Mouse (Mus musculus) hindbrain, embryonic 15.5 days (tissue): Measurements from ENCODE around the gene Egfl8. TPM values are rescaled to one million over a fixed set of nuclear protein-coding genes. Genes with fewer than 3 reads are reported as not detected.
A peak's percentile ranks its signal among the peaks of the same experiment; 100 is the strongest.

Source experiments
- ATAC-seq: fragments of 200-750 bp; cut with Nextera tagmentation; 2 replicates; pipeline ENCODE4 v1.8.0; 2017; ENCODE audit warnings: low read depth, moderate number of reproducible peaks, moderate TSS enrichment; ENCODE audit not compliant: low FRiP score
- H3K27ac ChIP-seq: fragments of 300-500 bp; sonication (generic); replicated peaks from 2 replicates; pipeline ENCODE4 v1.5.1; 2015; ENCODE audit warnings: mild to moderate bottlenecking, inconsistent platforms
- H3K27me3 ChIP-seq: fragments of 300-500 bp; sonication (generic); 2 replicates; pipeline ENCODE4 v1.6.1; 2015; ENCODE audit warnings: control low read depth, inconsistent platforms
- H3K36me3 ChIP-seq: fragments of 300-500 bp; sonication (generic); 2 replicates; pipeline ENCODE4 v1.6.1; 2015; ENCODE audit warnings: control low read depth, inconsistent platforms
- H3K4me1 ChIP-seq: fragments of 300-500 bp; sonication (generic); replicated peaks from 2 replicates; pipeline ENCODE4 v1.6.1; 2015; ENCODE audit warnings: control low read depth, inconsistent platforms
- H3K4me2 ChIP-seq: fragments of 300-500 bp; sonication (generic); 2 replicates; pipeline ENCODE4 v1.6.1; 2015; ENCODE audit warnings: moderate library complexity, mild to moderate bottlenecking, inconsistent platforms
- H3K4me3 ChIP-seq: fragments of 300-500 bp; sonication (generic); 2 replicates; pipeline ENCODE4 v1.5.1; 2015; ENCODE audit warnings: mild to moderate bottlenecking, inconsistent platforms
- H3K9ac ChIP-seq: fragments of 300-500 bp; sonication (generic); 2 replicates; pipeline ENCODE4 v1.6.1; 2015; ENCODE audit warnings: inconsistent platforms
- H3K9me3 ChIP-seq: fragments of 300-500 bp; sonication (generic); 2 replicates; pipeline ENCODE4 v1.6.1; 2016; ENCODE audit warnings: control low read depth, inconsistent platforms
- WGBS: fragments of 180-500 bp; shearing (Covaris S2); methylation state at CpG from one replicate; pipeline ENCODE4 v1.1.7; 2015; 5-methylcytosine and 5-hydroxymethylcytosine counted together
- polyA plus RNA-seq: library from polyadenylated mRNA; unstranded; fragments of >200 nt; fragmentation: Nextera tagmentation; extraction: Ambion mirVana; gene quantifications from 2 replicates; pipeline ENCODE4 v1.2.1, GENCODE M21; 2015

Gene Egfl8
- polyA plus RNA-seq, 1 experiment from 2014 or later: 10.1 TPM

DNA sequence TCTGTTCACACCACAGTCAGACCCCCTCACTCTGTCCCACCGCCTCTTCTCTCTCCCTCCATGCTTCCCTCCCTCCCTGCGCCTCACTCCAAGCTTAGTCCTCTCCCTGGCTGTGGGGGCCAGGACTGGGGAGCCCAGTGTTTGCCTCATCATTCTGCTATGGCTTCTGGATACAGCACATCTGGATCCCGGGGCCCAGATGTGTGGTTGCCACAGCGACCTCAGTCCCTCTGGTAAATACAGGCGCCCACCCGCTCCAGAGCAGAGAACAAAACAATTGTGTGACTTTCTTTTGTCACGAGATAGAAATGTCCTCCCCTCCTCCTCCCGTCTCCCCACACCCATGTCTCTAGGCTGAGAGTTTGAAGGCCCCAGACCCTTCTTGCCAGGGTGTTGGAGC is 40.9 kb upstream of the Egfl8 start:
- Histone ChIP-seq H3K27ac (no peak overlapping the region), H3K27me3 (peaks cover 16% of the 10 kb centered on the region), H3K4me2 (no peak overlapping the region), H3K4me1 (peaks cover 22% of the 10 kb centered on the region; the same call in 1 of the 2 replicates), H3K36me3 (peaks cover 26% of the 10 kb centered on the region), H3K9me3 (no peaks in the 10 kb centered on the region), H3K4me3 (no peak overlapping the region), H3K9ac (no peak overlapping the region)
- WGBS: 25% methylated on average over 8 of the region's 8 CpGs
- ATAC-seq: no peak

DNA sequence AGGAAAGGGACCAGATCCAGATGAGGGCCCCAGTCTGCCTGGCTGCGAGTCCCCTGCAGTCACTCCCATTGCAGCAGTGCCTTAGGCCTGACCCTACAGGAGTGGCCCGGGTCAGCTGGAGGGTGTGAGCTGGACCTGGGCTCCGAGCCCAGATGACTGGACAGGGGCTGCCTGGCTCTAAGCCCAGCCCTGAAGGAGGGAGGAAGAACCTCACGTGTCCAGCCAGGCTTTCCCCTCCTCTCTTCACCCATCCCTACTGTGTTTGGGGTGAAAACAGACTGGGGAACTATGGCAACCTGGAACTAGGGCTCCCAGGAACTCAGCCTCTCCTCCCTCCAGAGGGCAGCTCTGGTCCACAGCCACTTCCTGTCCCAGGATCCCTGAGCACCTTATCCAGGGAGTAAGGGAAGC is 39.8 kb upstream of the Egfl8 start:
- ATAC-seq: peak; percentile 65
- peaks cover 14% of the 10 kb centered on the region; the same call in 1 of the 2 replicates for H3K4me1 ChIP-seq
- no peak overlapping the region for H3K9ac ChIP-seq
- WGBS: 57% methylated on average over 4 of the region's 4 CpGs
- no peak overlapping the region for H3K4me2 ChIP-seq
- H3K27ac ChIP-seq: peak overlapping the region; percentile 18
- H3K4me3 ChIP-seq: no peak overlapping the region
- peaks cover 14% of the 10 kb centered on the region for H3K27me3 ChIP-seq
- H3K36me3 ChIP-seq: peaks cover 36% of the 10 kb centered on the region
- H3K9me3 ChIP-seq: no peaks in the 10 kb centered on the region

GRCm38 (mm10) chr17:34655160-34655559 is 39.4 kb upstream of the Egfl8 start:
- Histone ChIP-seq H3K4me3 (no peak overlapping the region), H3K36me3 (peaks cover 40% of the 10 kb centered on the region), H3K27ac (peak overlapping the region; percentile 15; the same call in 1 of the 2 replicates), H3K4me1 (peaks cover 14% of the 10 kb centered on the region; the same call in 1 of the 2 replicates), H3K27me3 (peaks cover 10% of the 10 kb centered on the region), H3K4me2 (no peak overlapping the region), H3K9ac (no peak overlapping the region), H3K9me3 (no peaks in the 10 kb centered on the region)
- 79% methylated on average over 7 of the region's 7 CpGs for WGBS
- no peak; the same call in 1 of the 2 replicates for ATAC-seq

DNA sequence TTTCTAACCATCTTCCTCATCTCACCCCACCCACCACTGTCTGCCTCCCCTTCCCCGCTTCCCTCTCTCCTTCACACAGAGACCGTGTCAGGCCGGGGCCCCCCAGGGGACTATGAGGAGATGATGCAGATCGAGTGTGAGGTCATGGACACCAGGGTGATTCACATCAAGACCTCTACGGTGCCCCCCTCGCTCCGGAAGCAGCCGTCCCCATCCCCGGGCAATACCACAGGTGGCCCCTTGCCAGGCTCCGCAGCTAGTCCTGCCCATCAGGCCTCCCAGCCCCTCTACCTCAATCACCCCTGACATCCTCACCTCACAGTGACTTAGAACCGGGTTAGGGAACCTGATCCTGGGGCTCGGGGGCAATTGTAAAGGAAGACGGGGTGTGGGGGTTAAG is 38.6 kb upstream of the Egfl8 start:
- H3K9me3 ChIP-seq: no peaks in the 10 kb centered on the region
- no peak overlapping the region for H3K4me2 ChIP-seq
- no peak for ATAC-seq
- H3K27me3 ChIP-seq: 0 out of 2 replicates have a peak, but pooled peaks cover 3% of the 10 kb centered on the region
- H3K36me3 ChIP-seq: peaks cover 48% of the 10 kb centered on the region
- peaks cover 14% of the 10 kb centered on the region; the same call in 1 of the 2 replicates for H3K4me1 ChIP-seq
- H3K4me3 ChIP-seq: no peak overlapping the region
- 95% methylated on average over 13 of the region's 13 CpGs for WGBS
- H3K27ac ChIP-seq: no peak overlapping the region
- no peak overlapping the region for H3K9ac ChIP-seq

- Histone ChIP-seq H3K4me3 (no peak overlapping the region), H3K4me1 (peaks cover 14% of the 10 kb centered on the region; the same call in 1 of the 2 replicates), H3K9ac (no peak overlapping the region), H3K36me3 (peaks cover 54% of the 10 kb centered on the region), H3K27me3 (no peaks in the 10 kb centered on the region), H3K27ac (no peak overlapping the region), H3K4me2 (no peak overlapping the region), H3K9me3 (no peaks in the 10 kb centered on the region)
- WGBS: 64% methylated on average over 9 of the region's 9 CpGs
- no peak for ATAC-seq
These were observed 38.0 kb upstream of the Egfl8 start for GRCm38 (mm10) chr17:34653746-34654285.

GRCm38 (mm10) chr17:34652985-34653384 is 37.2 kb upstream of the Egfl8 start:
- Histone ChIP-seq H3K9me3 (no peaks in the 10 kb centered on the region), H3K9ac (no peak overlapping the region), H3K4me2 (no peak overlapping the region), H3K4me3 (no peak overlapping the region), H3K36me3 (peaks cover 54% of the 10 kb centered on the region), H3K27me3 (no peaks in the 10 kb centered on the region), H3K27ac (no peak overlapping the region), H3K4me1 (peaks cover 20% of the 10 kb centered on the region)
- no peak for ATAC-seq
- 94% methylated on average over 8 of the region's 8 CpGs for WGBS

DNA sequence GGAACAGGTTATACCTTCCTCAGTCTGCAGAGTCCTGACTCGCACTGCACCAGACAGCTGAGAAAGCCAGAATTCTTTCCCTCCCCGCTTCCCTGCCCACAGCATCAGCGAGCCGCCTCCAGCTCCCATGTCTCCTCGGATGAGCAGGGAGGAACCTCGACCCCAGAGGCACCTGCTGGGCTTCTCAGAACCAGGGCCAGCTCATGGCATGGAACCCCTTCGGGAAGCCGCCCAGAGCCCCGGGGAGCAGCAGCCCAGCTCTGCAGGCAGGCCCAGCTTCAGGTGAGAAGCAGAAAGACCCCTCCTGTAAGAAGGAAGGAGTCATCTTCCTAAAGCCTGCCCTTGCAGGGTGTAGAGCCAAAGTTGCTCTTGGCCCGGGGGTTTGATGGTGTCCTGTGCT is 36.8 kb upstream of the Egfl8 start:
- no peak overlapping the region for H3K9ac ChIP-seq
- H3K27ac ChIP-seq: no peak overlapping the region
- H3K4me1 ChIP-seq: peaks cover 25% of the 10 kb centered on the region
- H3K27me3 ChIP-seq: no peaks in the 10 kb centered on the region
- H3K9me3 ChIP-seq: no peaks in the 10 kb centered on the region
- WGBS: 89% methylated on average over 10 of the region's 10 CpGs
- H3K4me3 ChIP-seq: no peak overlapping the region
- H3K36me3 ChIP-seq: peaks cover 54% of the 10 kb centered on the region
- ATAC-seq: no peak
- no peak overlapping the region for H3K4me2 ChIP-seq

GRCm38 (mm10) chr17:34651507-34652221 is 35.9 kb upstream of the Egfl8 start:
- H3K9me3 ChIP-seq: no peaks in the 10 kb centered on the region
- peaks cover 54% of the 10 kb centered on the region for H3K36me3 ChIP-seq
- H3K27me3 ChIP-seq: no peaks in the 10 kb centered on the region
- H3K4me1 ChIP-seq: peaks cover 27% of the 10 kb centered on the region
- H3K27ac ChIP-seq: no peak overlapping the region
- WGBS: 52% methylated on average over 19 of the region's 19 CpGs
- no peak overlapping the region for H3K4me3 ChIP-seq
- ATAC-seq: no peak
- no peak overlapping the region for H3K4me2 ChIP-seq
- no peak overlapping the region for H3K9ac ChIP-seq

DNA sequence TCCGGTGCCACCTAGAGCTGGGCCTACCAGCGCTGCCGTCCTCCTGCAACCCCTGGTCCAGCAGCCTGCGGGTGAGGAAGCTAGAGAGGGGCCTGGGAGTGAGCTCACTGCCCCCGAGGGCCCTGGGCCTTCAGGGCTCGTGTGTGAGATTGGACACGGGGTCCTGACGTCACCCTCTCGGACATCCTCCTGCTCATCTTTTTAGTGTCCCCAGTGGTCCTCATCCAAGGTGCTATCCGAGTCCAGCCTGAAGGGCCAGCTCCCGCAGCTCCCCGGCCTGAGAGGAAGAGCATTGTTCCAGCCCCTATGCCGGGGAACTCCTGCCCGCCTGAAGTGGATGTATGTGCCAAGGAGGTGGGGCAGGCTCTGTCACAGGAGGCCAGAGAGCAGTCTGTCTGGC is 35.0 kb upstream of the Egfl8 start:
- Histone ChIP-seq H3K27me3 (no peaks in the 10 kb centered on the region), H3K4me3 (no peak overlapping the region), H3K4me2 (no peak overlapping the region), H3K4me1 (peaks cover 30% of the 10 kb centered on the region), H3K9me3 (no peaks in the 10 kb centered on the region), H3K9ac (no peak overlapping the region), H3K27ac (no peak overlapping the region), H3K36me3 (peaks cover 54% of the 10 kb centered on the region)
- 93% methylated on average over 14 of the region's 14 CpGs for WGBS
- ATAC-seq: no peak

GRCm38 (mm10) chr17:34649106-34649864 is 33.5 kb upstream of the Egfl8 start:
- Histone ChIP-seq H3K27me3 (no peaks in the 10 kb centered on the region), H3K9me3 (no peaks in the 10 kb centered on the region), H3K4me2 (no peak overlapping the region), H3K4me1 (peaks cover 31% of the 10 kb centered on the region), H3K4me3 (no peak overlapping the region), H3K36me3 (peaks cover 54% of the 10 kb centered on the region), H3K27ac (no peak overlapping the region), H3K9ac (no peak overlapping the region)
- 88% methylated on average over 18 of the region's 18 CpGs for WGBS
- no peak for ATAC-seq

DNA sequence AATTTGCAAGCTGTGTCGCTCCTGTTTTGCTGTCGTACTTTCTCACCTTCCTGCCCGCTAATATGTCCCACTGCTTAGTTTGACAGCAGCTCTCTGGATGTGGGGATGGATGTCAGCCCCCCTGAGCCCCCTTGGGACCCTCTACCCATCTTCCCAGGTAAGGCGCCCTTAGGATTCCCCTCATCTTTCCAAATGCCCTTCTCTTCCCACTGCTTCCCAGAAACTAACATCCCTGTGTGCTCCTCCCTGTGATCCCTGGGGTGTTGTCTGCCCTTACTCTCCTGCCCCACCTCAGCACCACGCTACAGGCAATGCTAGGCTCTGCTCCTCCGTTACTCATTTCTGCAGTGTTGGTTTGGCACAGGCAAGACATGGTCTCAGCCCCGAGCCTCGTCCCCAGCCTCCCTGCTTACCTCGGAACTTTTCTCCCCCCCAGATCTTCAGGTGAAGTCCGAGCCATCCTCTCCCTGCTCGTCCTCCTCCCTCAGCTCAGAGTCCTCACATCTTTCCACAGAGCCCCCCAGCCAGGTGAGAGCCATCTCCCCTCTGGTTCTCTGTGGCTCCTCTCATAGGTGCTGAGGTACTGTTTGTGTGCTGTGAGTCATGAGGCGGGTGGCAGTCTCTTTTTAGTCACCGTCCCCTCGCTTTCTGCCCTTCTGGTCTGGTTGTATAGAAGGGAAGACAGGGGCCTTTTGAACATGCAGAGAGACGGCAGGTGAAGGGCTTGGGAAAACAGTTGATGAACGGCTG is 32.5 kb upstream of the Egfl8 start:
- 88% methylated on average over 16 of the region's 16 CpGs for WGBS
- Histone ChIP-seq H3K9ac (no peak overlapping the region), H3K4me3 (peak overlapping the region; percentile 100), H3K9me3 (no peaks in the 10 kb centered on the region), H3K4me1 (peaks cover 31% of the 10 kb centered on the region), H3K27ac (no peak overlapping the region), H3K36me3 (peaks cover 44% of the 10 kb centered on the region), H3K4me2 (peak overlapping the region; percentile 93), H3K27me3 (no peaks in the 10 kb centered on the region)
- no peak for ATAC-seq
